Mouse (Mus musculus) ES-E14 (cell line): ENCODE measurements around the gene Spindoc.

Experiments used
- MAFK ChIP-seq: IDR thresholded peaks from 2 replicates; pipeline ENCODE4 v1.6.1; 2014; ENCODE audit warnings: mild to moderate bottlenecking, low read depth, low read length, inconsistent platforms; ENCODE audit not compliant: insufficient read depth
- ZNF384 ChIP-seq: IDR thresholded peaks from 2 replicates; pipeline ENCODE4 v1.6.1; 2012; ENCODE audit warnings: low read depth, low read length, inconsistent platforms

DNA sequence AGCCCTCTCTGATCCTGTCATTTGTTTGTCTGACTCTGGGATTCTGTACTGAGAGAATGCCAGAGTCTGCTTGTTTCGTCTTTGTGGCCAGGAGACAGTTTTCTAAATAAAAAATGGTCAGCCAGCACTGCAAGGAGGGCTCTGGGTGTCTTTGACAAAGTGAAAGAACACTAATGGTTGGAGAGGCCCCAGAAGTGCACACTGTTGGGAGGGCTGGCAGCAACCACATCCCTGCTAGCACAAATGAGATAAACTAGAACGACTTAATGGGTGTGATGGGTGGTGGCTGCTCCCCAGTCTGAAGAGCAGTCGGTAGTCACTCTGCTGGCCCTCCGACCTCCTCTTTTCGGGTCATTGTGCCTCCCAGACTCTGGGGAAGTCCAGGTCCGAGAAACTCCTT lies 36.3 kb upstream of the Spindoc start:
- TF ChIP-seq MAFK (no peak), ZNF384 (no peak)
